Mouse (Mus musculus) heart, embryonic 16.5 days (tissue): ENCODE measurements around the gene Irf9. TPM values are rescaled to one million over a fixed set of nuclear protein-coding genes. Genes with fewer than 3 reads are reported as not detected.
A peak's percentile ranks its signal among the peaks of the same experiment; 100 is the strongest.

Source experiments
- ATAC-seq: fragments of 200-750 bp; cut with Nextera tagmentation; replicated peaks from 2 replicates; pipeline ENCODE4 v1.8.0; 2017; ENCODE audit warnings: moderate number of reproducible peaks; ENCODE audit not compliant: insufficient read depth, low FRiP score; ENCODE audit errors: extremely low read depth
- H3K27ac ChIP-seq: fragments of 300-500 bp; sonication (generic); 2 replicates; pipeline ENCODE4 v1.5.1; 2014; ENCODE audit warnings: mild to moderate bottlenecking, low read length, control low read depth, moderate library complexity
- H3K27me3 ChIP-seq: fragments of 300-500 bp; sonication (generic); 2 replicates; pipeline ENCODE4 v1.6.1; 2014; ENCODE audit warnings: low read length, mixed read lengths; ENCODE audit not compliant: control insufficient read depth, insufficient read depth
- H3K36me3 ChIP-seq: fragments of 300-500 bp; sonication (generic); 2 replicates; pipeline ENCODE4 v1.6.1; 2014; ENCODE audit not compliant: control insufficient read depth, insufficient read depth
- H3K4me1 ChIP-seq: fragments of 300-500 bp; sonication (generic); 2 replicates; pipeline ENCODE4 v1.6.1; 2014; ENCODE audit warnings: low read length, mixed read lengths; ENCODE audit not compliant: control insufficient read depth, insufficient read depth
- H3K4me2 ChIP-seq: fragments of 300-500 bp; sonication (generic); 2 replicates; pipeline ENCODE4 v1.6.1; 2014; ENCODE audit warnings: low read depth, mild to moderate bottlenecking, control low read depth, low read length
- H3K4me3 ChIP-seq: fragments of 300-500 bp; sonication (generic); 2 replicates; pipeline ENCODE4 v1.5.1; 2014; ENCODE audit warnings: mild to moderate bottlenecking, control low read depth, low read length
- H3K9ac ChIP-seq: fragments of 300-500 bp; sonication (generic); 2 replicates; pipeline ENCODE4 v1.6.1; 2014; ENCODE audit warnings: low read length, control low read depth
- H3K9me3 ChIP-seq: fragments of 300-500 bp; sonication (generic); replicated peaks from 2 replicates; pipeline ENCODE4 v1.6.1; 2016; ENCODE audit warnings: low read length; ENCODE audit not compliant: control insufficient read depth
- WGBS: fragments of 180-500 bp; shearing (Covaris S2); extraction: QIAGEN DNeasy Blood & Tissue Kit; methylation state at CpG from one replicate; pipeline ENCODE4 v1.1.7; 2014; 5-methylcytosine and 5-hydroxymethylcytosine counted together
- polyA plus RNA-seq: library from polyadenylated mRNA; unstranded; fragments of >200 nt; fragmentation: Nextera tagmentation; extraction: Ambion mirVana; gene quantifications from 2 replicates; pipeline ENCODE4 v1.2.1, GENCODE M21; 2015

The Irf9 gene
- polyA plus RNA-seq, 1 experiment from 2014 or later = 15.3 TPM

DNA sequence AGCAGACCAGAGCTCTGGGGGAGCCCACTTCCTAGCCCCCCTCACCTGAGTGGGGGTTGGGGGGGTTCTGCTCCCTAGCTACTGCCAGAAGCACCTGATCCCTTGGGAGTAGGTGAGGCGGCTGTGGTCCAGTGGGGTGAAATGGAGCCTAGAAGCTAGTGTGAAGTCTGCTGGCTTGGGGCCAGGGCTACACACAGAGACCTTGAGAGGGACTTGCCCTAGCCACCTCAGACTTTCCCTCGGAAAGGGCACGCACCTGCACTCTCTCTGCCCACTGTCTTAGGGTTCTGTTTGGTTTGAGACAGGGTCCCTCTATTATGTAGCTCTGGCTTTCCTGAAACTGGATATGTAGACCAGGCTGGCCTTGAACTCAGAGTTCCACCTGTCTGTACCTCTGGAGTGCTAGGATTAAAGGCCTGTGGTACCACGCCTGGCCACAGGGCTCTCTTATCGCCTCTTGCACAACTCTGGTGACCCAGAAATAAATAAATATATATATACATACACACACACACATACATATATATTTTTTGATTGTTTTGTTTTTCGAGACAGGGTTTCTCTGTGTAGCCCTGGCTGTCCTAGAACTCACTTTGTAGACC, 24.6 kb upstream of the Irf9 start:
- H3K36me3 ChIP-seq = peaks cover 14% of the 10 kb centered on the region
- H3K9me3 ChIP-seq = no peaks in the 10 kb centered on the region
- peak overlapping the region; percentile 65 for H3K4me2 ChIP-seq
- H3K4me3 ChIP-seq = peak overlapping the region; percentile 76
- no peaks in the 10 kb centered on the region for H3K27me3 ChIP-seq
- H3K27ac ChIP-seq = peak overlapping the region; percentile 82
- WGBS = 19% methylated on average over 6 of the region's 6 CpGs
- peak overlapping the region; percentile 86 for H3K9ac ChIP-seq
- ATAC-seq = peak; percentile 33
- H3K4me1 ChIP-seq = peaks cover 24% of the 10 kb centered on the region

DNA sequence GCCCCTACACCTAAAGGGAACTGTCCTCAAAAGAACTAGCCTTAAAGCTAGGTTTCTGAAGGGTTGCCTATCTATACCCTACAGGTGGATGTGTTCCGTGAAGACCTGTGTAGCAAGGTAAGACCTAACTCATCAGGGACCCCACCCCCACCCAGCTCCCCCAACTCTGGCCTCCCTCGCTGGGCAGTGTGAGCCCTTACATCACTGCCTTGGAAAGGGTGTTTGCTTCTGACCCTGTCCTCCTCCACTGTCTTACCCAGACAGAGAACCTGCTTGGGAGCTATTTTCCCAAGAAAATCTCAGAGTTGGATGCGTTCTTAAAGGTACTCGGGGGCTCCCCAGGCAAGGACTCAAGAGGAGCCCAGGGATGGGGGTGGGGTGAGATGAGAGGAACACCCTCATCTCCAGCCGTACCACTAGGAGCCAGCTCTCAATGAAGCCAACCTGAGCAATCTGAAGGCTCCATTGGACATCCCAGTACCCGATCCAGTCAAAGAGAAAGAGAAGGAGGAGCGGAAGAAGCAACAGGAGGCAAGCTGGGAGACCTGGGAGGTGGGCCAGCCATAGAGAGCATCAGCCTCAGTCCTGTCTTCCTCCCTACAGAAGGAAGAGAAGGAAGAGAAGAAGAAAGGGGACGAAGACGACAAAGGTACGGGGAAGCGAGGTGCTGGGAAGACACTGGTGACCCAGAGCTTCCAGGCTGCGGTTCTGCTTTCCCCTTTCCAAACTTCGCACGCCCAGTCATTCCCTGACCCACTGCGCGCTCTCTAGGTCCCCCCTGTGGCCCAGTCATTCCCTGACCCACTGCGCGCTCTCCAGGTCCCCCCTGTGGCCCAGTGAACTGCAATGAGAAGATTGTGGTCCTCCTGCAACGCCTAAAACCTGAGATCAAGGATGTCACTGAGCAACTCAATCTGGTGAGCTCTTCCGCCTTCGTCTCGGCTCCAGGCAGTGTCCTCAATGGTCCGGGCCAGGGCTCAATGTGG, 23.6 kb upstream of the Irf9 start:
- Histone ChIP-seq H3K27me3 (no peaks in the 10 kb centered on the region), H3K27ac (no peak overlapping the region), H3K9ac (no peak overlapping the region), H3K9me3 (no peaks in the 10 kb centered on the region), H3K36me3 (peaks cover 14% of the 10 kb centered on the region), H3K4me3 (no peak overlapping the region), H3K4me1 (peaks cover 18% of the 10 kb centered on the region), H3K4me2 (0 out of 2 replicates have a peak overlapping the region, but pooled peaks have one; percentile 65)
- ATAC-seq = no peak
- WGBS = 83% methylated on average over 23 of the region's 23 CpGs

DNA sequence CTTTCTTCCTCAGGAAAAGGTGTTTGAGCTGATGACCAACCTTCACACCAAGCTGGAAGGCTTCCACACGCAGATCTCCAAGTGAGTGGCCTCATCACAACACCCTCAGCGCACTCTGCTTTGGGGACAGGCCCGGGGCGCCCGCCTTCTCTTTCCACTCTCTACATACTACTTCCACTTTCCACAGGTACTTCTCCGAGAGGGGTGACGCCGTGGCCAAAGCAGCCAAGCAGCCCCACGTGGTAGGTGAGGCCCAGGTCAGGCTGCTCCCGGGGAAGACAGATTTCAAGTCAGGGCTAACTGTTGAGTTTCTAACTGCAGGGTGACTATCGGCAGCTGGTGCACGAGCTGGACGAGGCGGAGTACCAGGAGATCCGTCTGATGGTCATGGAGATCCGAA, 22.6 kb upstream of the Irf9 start:
- Histone ChIP-seq H3K36me3 (peaks cover 14% of the 10 kb centered on the region), H3K4me1 (peaks cover 23% of the 10 kb centered on the region), H3K4me2 (no peak overlapping the region), H3K27ac (no peak overlapping the region), H3K27me3 (no peaks in the 10 kb centered on the region), H3K9ac (no peak overlapping the region), H3K4me3 (no peak overlapping the region), H3K9me3 (no peaks in the 10 kb centered on the region)
- no peak for ATAC-seq
- WGBS = 94% methylated on average over 16 of the region's 16 CpGs

DNA sequence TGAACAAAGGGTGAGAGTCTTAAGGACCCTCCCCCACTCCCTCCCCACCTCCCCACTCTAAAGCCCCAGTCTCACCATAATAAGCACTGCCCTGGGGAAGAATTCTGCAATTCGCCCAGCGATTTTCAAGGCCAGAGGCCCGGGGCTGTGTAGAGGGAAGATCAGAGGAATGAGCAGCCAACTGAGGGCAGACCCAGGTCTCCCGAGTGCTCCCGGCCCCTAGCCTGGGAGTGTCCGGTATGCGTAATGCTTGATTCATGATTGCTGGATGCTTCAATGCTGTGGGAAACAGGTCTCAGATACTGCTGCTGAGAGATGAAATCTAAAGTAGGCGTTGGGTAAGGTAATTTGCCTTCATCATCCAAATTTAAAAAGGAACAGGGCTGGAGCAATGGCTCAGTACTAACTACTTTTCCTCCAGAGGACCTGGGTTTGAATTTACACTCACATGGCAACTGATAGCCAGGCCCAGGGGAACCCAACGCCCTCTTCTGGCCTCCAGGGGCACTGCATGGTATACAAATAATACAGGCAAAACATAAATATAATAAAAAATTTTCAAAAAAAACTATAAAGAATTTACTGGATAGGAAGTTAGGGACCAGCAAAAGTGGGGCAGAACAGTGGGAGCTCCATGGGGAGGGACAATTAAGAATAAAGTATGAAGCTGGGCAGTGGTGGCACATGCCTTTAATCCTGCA, 21.2 kb upstream of the Irf9 start:
- Histone ChIP-seq H3K27me3 (no peaks in the 10 kb centered on the region), H3K4me3 (no peak overlapping the region), H3K9ac (no peak overlapping the region), H3K9me3 (no peaks in the 10 kb centered on the region), H3K4me1 (peaks cover 21% of the 10 kb centered on the region), H3K4me2 (no peak overlapping the region), H3K27ac (no peak overlapping the region), H3K36me3 (peaks cover 17% of the 10 kb centered on the region)
- WGBS = 76% methylated on average over 9 of the region's 9 CpGs
- ATAC-seq = no peak

DNA sequence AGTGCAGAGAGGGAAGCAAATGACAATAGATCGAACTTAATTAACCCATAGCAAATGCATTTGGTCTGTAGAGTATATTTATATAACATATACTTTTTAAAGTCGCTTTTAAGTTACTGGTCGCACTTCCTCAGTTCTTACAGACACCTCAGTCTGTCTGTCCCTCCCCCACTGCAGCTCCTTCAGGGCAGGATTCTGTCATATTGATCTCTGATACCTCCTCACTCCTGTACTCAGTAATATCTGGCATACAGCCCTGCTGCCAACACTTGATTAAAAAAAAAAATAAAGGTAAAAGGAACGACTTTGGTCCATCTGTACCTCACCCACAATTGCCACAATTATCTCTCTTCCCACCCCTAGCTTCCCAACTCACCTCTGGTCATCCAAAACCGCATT, 19.1 kb upstream of the Irf9 start:
- Histone ChIP-seq H3K4me1 (peaks cover 9% of the 10 kb centered on the region), H3K9me3 (no peaks in the 10 kb centered on the region), H3K27ac (peak overlapping the region; percentile 83), H3K36me3 (peaks cover 21% of the 10 kb centered on the region), H3K9ac (peak overlapping the region; percentile 81), H3K4me2 (peak overlapping the region; percentile 85), H3K4me3 (peak overlapping the region; percentile 64), H3K27me3 (no peaks in the 10 kb centered on the region)
- ATAC-seq = no peak
- WGBS = 38% methylated on average over 5 of the region's 5 CpGs

DNA sequence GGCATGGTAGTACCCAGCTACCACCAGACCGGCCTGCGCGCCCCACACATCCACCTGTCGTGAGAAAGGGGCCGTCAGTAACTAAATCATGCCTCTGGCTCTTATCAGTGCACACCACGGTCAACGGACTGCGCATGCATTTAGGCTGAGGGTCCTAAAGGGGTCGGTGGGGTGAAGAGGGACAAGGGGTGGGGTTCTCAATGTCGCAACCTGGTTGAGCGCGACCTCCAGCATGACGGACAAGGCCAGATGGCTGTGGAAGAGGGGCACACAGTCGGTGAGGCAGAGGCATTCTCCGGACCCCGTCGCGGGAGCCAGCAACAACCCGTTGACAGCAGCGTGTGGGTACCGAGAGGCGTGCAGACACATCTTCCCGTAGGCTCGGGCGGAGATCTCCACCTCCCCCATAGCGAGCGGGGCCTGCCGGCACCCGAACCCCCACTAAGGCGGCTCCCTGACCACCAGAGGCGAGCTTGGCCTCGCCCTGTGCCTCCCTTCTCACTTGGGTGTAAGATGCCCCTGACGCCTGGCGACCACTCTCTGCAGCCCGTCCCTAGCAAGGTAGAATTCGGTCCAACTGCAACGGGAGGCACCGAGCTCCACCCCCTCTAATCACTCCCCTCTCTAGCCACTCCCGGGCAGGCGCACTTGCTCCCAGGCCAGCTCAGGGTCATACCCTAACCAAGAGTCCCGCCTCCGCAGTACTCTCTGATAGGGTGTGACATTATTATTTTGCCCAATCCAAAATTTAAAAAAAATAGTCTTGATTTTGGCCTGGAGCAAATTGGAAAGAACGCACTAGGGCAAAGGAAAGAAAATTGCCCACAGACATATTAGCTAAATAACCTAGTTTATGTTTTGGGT, 18.4 kb upstream of the Irf9 start, which contains the start of gene Emc9:
Gene Emc9 (minus strand): TSS at position 601 of the 864 bp plus-strand sequence.
- peak within 1 kb of the TSS; percentile 83 for H3K27ac ChIP-seq

DNA sequence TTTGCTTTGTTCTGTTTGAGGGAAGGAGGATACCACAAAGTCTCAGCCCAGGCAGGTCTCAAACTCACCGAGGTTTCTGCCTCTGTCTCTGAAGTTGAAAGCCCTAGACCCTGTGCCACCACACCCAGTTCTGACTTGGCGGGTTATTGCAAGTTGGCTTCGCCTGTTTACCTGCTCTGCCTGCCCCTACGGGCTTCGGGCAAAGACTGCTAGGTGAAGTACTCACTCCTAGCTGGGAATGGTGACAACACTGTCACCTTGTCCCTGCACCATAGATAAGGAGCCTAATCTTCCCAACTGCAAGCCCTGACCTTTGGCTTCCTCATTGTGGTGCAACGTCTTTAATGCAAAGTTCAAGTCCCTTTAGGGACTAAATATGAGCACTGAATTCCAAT, 17.8 kb upstream of the Irf9 start:
- Histone ChIP-seq H3K27ac (peak overlapping the region; percentile 52), H3K27me3 (no peaks in the 10 kb centered on the region), H3K36me3 (peaks cover 18% of the 10 kb centered on the region), H3K4me1 (peaks cover 12% of the 10 kb centered on the region), H3K9ac (peak overlapping the region; percentile 81), H3K4me2 (peak overlapping the region; percentile 85), H3K9me3 (no peaks in the 10 kb centered on the region), H3K4me3 (peak overlapping the region; percentile 64)
- WGBS = 46% methylated on average over 6 of the region's 6 CpGs
- no peak for ATAC-seq

More for the DNA sequence above, 18.4 kb upstream of the Irf9 start, which contains the start of gene Emc9:
- peak within 1 kb of the TSS; percentile 81 for H3K9ac ChIP-seq
- H3K4me2 ChIP-seq = peak within 1 kb of the TSS; percentile 85
- peaks cover 8% of the 10 kb centered on the region for H3K4me1 ChIP-seq
- H3K36me3 ChIP-seq = peaks cover 19% of the 10 kb centered on the region
- H3K9me3 ChIP-seq = no peaks in the 10 kb centered on the region
- whole genome bisulfite sequencing = 3% methylated on average over 42 of the region's 43 CpGs
- ATAC-seq = peak; percentile 87
- H3K27me3 ChIP-seq = no peaks in the 10 kb centered on the region
- peak within 1 kb of the TSS; percentile 64 for H3K4me3 ChIP-seq

DNA sequence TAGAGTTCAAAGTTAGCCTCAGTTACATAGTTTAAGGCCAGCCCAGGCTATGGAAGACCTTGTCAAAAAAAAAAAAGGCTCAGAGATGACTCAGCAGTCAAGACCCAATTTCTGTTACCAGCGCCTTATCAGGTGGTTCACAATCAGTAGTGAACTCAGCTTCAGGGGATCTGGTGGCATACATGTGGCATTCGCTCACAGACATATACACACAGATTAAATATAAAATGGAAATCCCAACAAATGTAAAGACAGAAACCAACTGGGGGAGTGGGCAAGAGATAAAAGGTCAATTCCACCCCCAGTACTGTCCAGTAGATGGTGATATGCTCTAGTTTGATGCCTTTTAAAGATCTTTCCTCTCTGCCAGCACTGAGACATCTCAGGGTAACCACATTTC, 17.2 kb upstream of the Irf9 start:
- Histone ChIP-seq H3K9me3 (no peaks in the 10 kb centered on the region), H3K4me3 (no peak overlapping the region), H3K27ac (no peak overlapping the region), H3K9ac (no peak overlapping the region), H3K4me2 (no peak overlapping the region), H3K4me1 (peaks cover 12% of the 10 kb centered on the region), H3K36me3 (peaks cover 13% of the 10 kb centered on the region), H3K27me3 (no peaks in the 10 kb centered on the region)
- ATAC-seq = no peak
- WGBS = 83% methylated on average over 2 of the region's 2 CpGs
